Mouse (Mus musculus) ZHBTc4 (cell line): ENCODE measurements around the gene Setd1b.
"Not testable (repeated sequence)": the region's sequence is repeated elsewhere in the genome, so short reads cannot be mapped to it uniquely, and the experiment has no call there.

Experiments
- DNase-seq: peaks from one replicate; pipeline ENCODE4 v3.0.0-alpha.2; 2011; ENCODE audit warnings: low read depth, low spot score

Gene Setd1b

GRCm38 (mm10) chr5:123200816-123201522 is 59.0 kb downstream of the Setd1b start:
- DNase-seq, result not testable (repeated sequence)

DNA sequence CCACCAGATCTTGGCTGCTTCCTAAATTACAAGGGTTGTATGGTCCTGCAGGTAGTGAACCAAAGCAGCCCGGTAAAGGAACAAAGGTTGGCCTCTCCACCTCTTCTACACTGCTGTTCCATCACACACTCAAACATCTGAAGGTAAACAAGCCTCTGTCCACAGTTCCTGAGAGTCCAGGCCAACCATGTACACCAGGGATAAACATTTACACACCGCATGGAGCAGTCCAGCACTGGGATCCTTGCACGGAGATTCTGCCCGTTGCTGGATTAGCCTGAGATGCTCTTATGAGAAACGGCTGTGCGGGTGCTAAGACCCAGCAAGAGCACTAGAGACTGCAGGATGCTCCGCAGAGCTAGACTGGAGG is 59.5 kb downstream of the Setd1b start:
- no peak for DNase-seq

DNA sequence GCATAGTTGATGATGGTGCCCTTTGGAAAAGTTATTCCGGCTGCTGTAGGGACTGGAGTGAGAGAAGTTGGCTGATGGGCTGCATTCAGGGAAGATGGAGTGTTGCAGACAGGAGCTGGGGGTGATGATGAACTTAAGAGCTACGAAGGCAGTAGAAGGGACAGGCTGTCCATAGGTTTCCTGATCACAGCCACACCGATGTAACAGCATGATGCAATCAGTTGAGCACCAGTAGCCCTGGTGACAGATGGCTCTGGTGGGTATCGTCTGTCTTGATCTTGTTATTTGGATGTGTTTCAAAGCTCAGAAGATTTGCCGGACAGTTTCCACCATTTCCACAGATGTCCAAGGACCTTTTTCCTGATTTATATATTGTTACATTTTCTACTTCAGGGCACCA is 60.0 kb downstream of the Setd1b start:
- DNase-seq, result no peak

DNA sequence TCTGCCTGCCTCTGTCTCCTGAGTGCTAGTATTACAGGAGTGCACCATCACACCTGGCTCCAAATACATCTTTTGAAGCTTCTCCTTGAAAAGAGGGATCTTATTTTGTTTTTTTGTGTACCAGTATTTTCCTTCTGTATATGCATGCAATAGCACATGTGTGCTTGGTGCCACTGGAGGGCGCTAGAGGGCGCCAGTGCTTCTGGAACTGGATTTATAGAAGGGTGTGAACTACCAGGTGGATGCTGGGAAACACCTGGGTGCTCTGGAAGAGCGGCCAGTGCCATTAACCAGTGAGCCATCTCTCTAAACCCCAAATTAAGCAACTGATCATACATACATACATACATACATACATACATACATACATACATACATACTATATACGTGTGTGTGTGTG is 60.8 kb downstream of the Setd1b start:
- not testable (repeated sequence) for DNase-seq

GRCm38 (mm10) chr5:123203591-123203990 is 61.6 kb downstream of the Setd1b start:
- DNase-seq, result not testable (repeated sequence)
